Mouse (Mus musculus): ENCODE results near the gene Krt83. TPM values are rescaled to one million over a fixed set of nuclear protein-coding genes. Genes with fewer than 3 reads are reported as not detected.

Krt83 gene
- polyA plus RNA-seq (2017; shearing (Covaris generic)), result 1 to 10 TPM in 1 of 2 experiments, under 1 TPM in 1; 0.32 to 2.3 TPM

DNA sequence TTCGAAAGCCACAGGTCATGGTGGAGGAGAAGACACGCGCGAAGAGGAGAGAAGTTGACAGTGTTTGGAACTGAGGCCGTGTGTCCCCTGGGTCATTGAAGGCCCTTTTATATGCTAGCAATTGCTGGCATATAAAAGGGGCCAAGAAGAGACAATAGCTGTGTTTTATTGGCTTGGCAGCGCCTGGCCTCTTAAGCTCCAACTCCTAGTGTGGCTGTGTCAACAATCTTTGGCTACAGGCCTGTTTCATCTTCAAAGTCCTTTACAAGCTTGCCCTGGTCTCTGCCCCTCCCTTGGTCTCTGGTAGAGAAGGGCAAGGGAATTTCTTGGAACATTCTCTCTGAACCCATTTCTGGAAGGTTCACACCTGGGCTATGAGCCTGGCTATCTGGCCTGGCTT lies at the start of gene Krt83:
Krt83 (minus strand) TSS at position 82 of the 400 bp plus-strand sequence.

DNA sequence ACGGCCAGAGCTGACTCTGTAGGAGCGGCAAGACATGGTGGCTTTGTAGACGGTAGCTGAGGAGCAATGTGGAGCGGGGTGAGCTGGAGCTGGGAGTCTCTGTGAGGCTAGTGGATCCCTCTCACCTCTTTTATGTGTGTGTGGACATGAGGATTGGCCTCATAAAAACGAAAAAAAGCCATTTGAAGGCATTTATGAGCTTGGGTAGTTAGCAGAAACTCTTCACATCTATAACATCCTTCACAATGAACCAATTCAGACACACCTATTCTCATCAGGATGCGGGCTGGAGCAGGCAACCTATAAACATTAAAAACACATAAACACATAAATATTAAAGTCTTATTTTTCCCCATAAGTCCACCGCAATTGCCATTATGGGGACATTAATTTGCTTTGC lies 41.4 kb upstream of the Krt83 start, which contains the start of gene Krt84:
Krt84 (minus strand) TSS at position 101 of the 400 bp plus-strand sequence.

DNA sequence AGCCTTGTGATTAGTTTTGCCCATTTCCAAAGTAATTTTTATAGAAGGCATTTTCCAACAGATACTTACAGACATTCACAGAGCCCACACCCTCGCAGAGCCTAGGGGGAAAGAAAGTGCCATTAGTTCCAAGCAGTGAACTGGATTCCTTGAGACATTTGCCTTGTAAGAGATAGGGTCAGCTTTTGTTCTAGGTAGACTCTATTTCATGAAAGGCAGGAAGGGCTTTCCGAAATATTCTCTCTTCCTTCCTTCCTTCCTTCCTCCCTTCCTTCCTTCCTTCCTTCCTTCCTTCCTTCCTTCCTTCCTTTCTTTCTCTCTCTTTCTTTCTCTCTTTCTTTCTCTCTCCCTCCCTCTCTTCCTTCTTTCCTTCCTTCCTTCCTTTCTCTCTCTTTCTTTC lies 25.8 kb upstream of the Krt83 start, which contains the start of gene Gm49425:
Gm49425 (minus strand) TSS at position 101 of the 400 bp plus-strand sequence.

DNA sequence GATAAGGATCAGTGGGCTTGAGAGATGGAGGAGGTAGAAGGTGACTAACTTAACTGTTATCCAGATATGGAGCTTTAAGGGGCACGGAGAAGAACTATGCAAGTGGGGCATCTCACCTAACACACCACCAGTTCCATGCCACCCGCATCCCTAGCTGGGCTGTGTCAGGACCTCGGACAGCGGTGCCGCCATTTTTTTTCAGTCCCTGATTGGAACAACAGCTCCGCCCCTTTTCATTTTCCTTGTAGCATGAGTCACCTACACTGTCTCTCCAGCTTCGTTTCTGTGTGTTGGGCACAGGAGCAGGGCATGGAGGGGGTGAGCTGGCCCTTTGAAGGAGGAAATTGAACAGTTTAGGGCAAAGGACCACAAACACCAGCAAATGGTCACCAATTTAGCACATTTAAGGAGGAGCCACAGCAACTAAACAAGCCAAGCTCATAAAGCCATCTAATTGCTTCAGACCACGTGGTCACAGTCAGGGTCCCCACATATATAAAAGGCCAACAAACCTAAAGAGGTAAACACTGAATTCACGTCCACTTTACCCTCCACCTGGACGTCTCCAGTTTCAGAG lies 18.3 kb downstream of the Krt83 start, which contains the start of gene Krt86:
Krt86 (plus strand) TSS at position 527 of the 577 bp plus-strand sequence.

DNA sequence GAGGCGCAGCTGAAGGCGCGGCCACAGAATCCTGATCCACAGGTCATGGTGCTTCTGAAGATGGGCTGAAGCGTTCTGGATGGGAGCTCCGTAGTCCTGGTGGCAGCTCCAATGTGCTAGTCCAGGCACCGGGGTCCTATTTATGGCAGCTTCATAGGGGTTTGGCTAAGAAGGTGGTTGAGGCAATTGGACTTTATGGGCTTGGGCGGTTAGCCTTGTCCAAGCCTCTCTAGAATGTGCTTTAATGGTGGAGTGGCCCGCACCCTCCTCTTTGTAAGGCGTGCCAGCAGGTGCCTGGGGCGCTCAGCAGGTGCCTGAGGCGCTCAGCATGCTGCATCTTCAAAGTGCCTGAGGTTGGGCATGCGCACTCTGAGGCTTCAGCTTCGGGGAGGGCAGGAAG lies 27.7 kb downstream of the Krt83 start, which contains the start of gene Krt81:
Krt81 (minus strand) TSS at position 101 of the 400 bp plus-strand sequence.

DNA sequence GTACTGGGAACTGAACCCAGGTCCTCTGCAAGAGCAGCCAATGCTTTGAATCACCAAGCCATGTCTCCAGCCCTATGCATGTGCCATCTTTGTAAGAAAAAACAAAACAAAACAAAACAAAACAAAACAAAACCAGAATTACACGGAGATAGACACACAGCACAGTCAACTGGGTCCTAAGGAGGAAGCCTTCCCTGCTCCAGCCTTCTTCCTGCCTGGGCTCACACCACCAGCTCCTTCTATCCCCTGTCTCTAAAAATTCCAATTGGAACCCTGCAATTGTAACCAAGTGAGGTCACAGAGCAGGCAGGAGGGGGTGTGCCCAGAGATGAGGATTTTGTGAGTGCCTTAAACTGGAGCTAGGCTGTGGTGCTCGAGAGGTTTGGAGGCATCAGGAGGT lies 43.9 kb downstream of the Krt83 start, which contains the start of gene Krt88:
Krt88 (plus strand) TSS at position 301 of the 400 bp plus-strand sequence.

DNA sequence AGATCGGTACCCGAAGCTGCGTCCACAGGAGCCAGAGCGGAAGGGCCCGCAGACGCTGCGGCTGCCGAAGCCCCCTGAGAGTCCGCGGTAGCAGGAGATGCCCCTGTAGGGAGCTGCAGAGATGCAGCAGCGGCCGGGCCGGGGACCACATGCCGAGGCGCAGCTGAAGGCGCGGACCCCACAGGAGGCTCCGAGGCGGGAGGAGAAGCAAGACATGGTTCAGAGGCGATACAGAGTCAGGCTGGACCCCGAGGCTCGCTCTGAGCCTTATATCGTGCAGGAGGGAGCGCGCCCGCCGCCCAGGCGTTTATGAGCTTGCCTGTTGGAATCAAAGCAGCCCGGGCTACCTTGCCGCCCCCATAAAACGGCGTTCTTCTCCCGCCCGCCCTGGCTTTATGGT lies 52.8 kb downstream of the Krt83 start, which contains the start of gene Krt87:
Krt87 (minus strand) TSS at position 250 of the 400 bp plus-strand sequence.

Other genes with a start within 250 kb of the Krt83 start
- gene Nr4a1, start 237.2 kb downstream of the Krt83 start, polyA plus RNA-seq (2017; shearing (Covaris generic)), result 100 to 1,000 TPM in 1 of 2 experiments, 10 to 100 TPM in 1; 49.0 to 128 TPM
- 10 to 100 TPM; 58.6 to 65.0 TPM for gene Atg101, start 207.2 kb downstream of the Krt83 start, polyA plus RNA-seq (2017; shearing (Covaris generic))
- under 1 TPM in 1 of 2 experiments, not detected in 1; 0.50 TPM for gene 6030408B16Rik, start 198.3 kb downstream of the Krt83 start, polyA plus RNA-seq (2017; shearing (Covaris generic))
- gene Krt80, start 121.3 kb downstream of the Krt83 start, polyA plus RNA-seq (2017; shearing (Covaris generic)), result 1 to 10 TPM in 1 of 2 experiments, under 1 TPM in 1; 0.66 to 1.2 TPM
- under 1 TPM in 1 of 2 experiments, not detected in 1; 0.29 TPM for gene Krt7, start 80.5 kb downstream of the Krt83 start, polyA plus RNA-seq (2017; shearing (Covaris generic))
- under 1 TPM in 1 of 2 experiments, not detected in 1; 0.38 TPM for gene Krt87, start 52.7 kb downstream of the Krt83 start, polyA plus RNA-seq (2017; shearing (Covaris generic))
- not detected for gene Krt88, start 43.8 kb downstream of the Krt83 start, polyA plus RNA-seq (2017; shearing (Covaris generic))
- gene Krt81, start 27.8 kb downstream of the Krt83 start, polyA plus RNA-seq (2017; shearing (Covaris generic)), result under 1 TPM in 1 of 2 experiments, not detected in 1; 0.10 TPM
- gene Krt86, start 18.0 kb downstream of the Krt83 start, polyA plus RNA-seq (2017; shearing (Covaris generic)), result not detected
- not detected for gene Gm49425, start 25.7 kb upstream of the Krt83 start, polyA plus RNA-seq (2017; shearing (Covaris generic))
- under 1 TPM in 1 of 2 experiments, not detected in 1; 0.15 TPM for gene Krt84, start 41.3 kb upstream of the Krt83 start, polyA plus RNA-seq (2017; shearing (Covaris generic))
- under 1 TPM in 1 of 2 experiments, not detected in 1; 0.09 TPM for gene Krt82, start 59.2 kb upstream of the Krt83 start, polyA plus RNA-seq (2017; shearing (Covaris generic))
- gene Krt90, start 71.4 kb upstream of the Krt83 start, polyA plus RNA-seq (2017; shearing (Covaris generic)), result under 1 TPM in 1 of 2 experiments, not detected in 1; 0.06 TPM
- gene Krt75, start 82.4 kb upstream of the Krt83 start, polyA plus RNA-seq (2017; shearing (Covaris generic)), result under 1 TPM in 1 of 2 experiments, not detected in 1; 0.14 TPM
- not detected for gene Gm5414, start 136.7 kb upstream of the Krt83 start, polyA plus RNA-seq (2017; shearing (Covaris generic))
- gene Gm5478, start 155.9 kb upstream of the Krt83 start, polyA plus RNA-seq (2017; shearing (Covaris generic)), result not detected
- gene Krt6b, start 188.8 kb upstream of the Krt83 start, polyA plus RNA-seq (2017; shearing (Covaris generic)), result under 1 TPM in 1 of 2 experiments, not detected in 1; 0.38 TPM
- not detected for gene Krt6a, start 202.8 kb upstream of the Krt83 start, polyA plus RNA-seq (2017; shearing (Covaris generic))
- gene Krt5, start 221.4 kb upstream of the Krt83 start, polyA plus RNA-seq (2017; shearing (Covaris generic)), result not detected

All from activated CD4-positive, CD25-positive, alpha-beta regulatory T cell (primary cell).